Mouse (Mus musculus) brain, embryonic 18.5 days (tissue): ENCODE results near the gene Smg1.
"Not testable (repeated sequence)": the region's sequence is repeated elsewhere in the genome, so short reads cannot be mapped to it uniquely, and the experiment has no call there.

Source experiments
- DNase-seq: peaks from one replicate; pipeline ENCODE4 v3.0.0-alpha.2; 2012; ENCODE audit warnings: low read depth, low spot score

Gene Smg1

GRCm38 (mm10) chr7:118249563-118249962, 6.1 kb upstream of the Smg1 start:
- DNase-seq, result no peak

GRCm38 (mm10) chr7:118248069-118248468, 4.6 kb upstream of the Smg1 start:
- no peak for DNase-seq

DNA sequence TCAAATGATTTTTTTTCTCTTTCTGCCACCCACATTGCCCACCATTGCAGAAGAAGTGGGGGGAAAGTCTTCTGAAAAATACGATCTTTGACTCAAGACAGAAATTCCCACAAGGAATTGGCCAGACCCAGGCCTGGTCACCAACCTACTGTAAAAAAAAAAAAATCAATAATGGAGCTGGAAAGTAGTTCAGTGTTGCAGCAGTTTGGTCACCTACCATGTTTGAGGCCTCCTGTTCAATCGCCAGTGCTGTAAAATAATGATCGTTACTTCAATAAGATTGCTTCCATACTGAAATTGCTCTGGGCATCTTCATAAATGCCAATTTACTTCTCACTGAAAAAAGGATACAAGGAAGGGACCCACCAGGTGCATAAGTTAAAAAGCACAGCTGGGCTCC, 1.8 kb upstream of the Smg1 start:
- no peak for DNase-seq

GRCm38 (mm10) chr7:118242911-118243412, 508 bp downstream of the Smg1 start:
- DNase-seq, result no peak

DNA sequence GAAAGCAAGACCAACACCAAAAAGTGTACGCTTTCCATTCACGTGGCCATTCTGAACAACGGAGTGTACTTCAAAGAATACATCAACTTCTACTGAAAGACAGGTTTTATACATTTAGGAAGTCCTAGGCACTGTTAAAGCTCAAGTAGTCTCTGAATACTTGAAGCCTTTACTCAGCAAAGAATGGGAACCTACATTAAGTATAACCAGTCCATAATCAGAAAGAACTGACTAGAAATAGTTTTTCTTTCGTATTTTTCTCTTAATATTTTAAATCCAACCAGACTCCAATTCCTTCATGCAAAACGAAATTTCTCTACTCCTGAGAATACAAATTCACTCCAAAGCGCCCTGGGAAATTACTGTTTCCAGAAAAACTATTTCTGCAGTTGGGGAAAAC, 1.2 kb downstream of the Smg1 start:
- DNase-seq, result no peak

- no peak for DNase-seq
Observed at GRCm38 (mm10) chr7:118240402-118240801, 3.1 kb downstream of the Smg1 start.

GRCm38 (mm10) chr7:118239996-118240395, 3.5 kb downstream of the Smg1 start:
- no peak for DNase-seq

GRCm38 (mm10) chr7:118236949-118237348, 6.5 kb downstream of the Smg1 start:
- no peak for DNase-seq

DNA sequence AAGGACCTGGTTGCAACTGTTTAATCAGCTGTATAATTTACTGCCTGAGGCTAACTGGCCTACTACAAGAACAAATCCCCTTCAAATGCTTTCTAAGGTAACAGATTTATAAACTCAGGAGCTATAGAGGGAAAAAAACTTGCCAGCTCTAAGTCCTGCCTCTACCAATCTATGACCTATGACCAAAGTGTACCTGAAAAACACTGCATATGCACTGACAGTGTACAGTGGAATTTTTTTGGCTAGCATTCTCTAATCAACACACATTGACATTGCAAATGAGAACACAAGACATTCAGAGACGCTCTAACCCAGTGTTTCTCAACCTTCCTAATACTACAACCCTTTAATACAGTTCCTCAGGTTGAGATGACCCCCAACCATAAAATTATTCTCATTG, 9.2 kb downstream of the Smg1 start:
- no peak for DNase-seq

- no peak for DNase-seq
Observed at GRCm38 (mm10) chr7:118232613-118233012, 10.9 kb downstream of the Smg1 start.

GRCm38 (mm10) chr7:118219777-118220176, 23.7 kb downstream of the Smg1 start:
- DNase-seq, result no peak

DNA sequence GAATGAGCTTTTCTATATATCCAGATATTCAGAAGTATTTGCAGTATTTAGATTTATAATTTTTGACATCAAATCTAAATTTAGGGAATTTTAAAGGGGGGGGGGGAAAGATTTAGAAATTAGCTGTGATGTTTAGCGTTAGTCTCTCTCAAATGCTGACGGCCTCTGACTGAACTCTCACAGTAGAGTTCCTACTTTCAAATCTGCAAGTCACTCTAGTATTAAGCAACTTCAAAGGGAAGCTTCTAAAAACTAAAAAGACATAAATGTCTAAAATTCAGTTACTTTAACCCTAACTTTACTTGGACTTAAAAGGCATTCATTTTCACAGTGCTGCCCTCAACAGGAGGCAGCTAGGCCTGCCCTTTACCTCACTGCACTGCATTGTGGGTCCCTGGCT, 37.1 kb downstream of the Smg1 start:
- DNase-seq, result no peak

DNA sequence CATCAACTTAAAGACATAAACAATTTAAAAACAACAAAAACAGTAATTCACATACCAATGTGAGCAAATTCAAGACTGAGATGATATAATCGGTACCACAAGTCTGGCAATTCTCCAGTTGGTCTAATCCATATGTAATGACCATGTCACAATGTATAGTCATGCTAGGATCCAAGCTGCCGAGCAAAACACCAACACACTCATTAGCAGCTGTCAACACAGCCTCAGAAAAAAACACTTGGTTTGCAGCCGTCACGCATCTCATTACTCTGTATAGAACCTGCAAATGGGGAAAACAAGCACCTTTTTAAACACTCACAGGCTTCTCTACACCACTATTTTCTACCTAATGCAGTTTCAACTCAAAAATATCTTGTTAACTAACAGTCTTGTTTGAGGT, 47.7 kb downstream of the Smg1 start:
- DNase-seq, result no peak

GRCm38 (mm10) chr7:118185878-118186277, 57.6 kb downstream of the Smg1 start:
- DNase-seq, result no peak

DNA sequence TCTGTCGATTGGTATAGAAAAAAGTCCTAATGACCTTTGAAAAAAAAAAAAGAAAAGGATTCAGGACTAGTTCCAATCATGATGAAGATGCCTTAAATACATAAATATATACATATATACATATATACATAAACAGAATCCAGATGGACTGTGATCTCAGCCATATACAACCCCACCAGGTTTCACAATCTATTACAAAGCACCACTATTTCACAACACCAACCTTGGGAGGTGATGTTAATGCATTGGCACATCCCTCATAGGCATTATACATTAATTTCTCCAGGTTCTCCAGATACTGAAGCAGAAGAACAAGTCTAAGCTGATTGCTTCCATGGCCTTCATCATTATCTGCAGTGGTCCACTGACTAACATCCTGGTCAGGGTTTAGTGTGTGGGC, 58.9 kb downstream of the Smg1 start:
- DNase-seq, result no peak

DNA sequence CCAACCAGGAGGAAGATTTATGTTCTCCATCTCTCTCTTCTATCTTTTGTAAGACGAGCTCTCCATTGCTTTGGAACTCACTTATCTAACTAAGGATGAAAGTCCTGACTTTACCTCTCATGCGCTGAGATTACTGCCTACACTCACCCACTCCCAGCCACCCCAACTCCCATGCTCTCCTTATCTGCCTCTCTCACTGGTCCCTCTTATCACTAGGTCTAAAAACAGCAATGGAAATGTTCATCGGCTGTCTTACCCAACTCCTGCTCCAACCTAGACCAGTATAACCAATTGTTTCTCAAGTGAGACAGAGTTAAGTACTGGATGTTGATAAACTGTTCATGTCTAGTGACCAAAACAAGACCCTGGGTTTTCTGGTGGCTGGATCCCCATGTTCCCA, 62.3 kb downstream of the Smg1 start:
- no peak for DNase-seq

DNA sequence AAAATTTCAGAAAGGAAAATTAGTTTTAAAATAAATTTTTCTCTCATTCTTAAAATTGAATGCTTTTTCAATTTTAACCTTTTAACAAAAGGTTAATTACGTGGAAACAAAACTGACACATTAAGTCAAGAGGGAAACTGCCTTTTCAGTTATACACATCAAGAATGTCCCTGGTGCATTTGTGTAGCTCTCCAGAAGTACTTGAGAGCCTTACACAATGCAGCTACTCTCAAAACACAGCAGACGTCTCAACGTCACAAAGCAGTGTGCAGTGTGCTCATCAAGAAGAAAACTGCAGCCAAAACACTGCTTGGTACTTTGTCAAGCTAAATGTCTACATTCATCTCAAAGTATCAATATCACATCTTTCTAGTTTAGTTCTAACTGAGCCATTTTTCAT, 63.7 kb downstream of the Smg1 start:
- DNase-seq, result no peak

GRCm38 (mm10) chr7:118175821-118176355, 67.6 kb downstream of the Smg1 start:
- no peak for DNase-seq

DNA sequence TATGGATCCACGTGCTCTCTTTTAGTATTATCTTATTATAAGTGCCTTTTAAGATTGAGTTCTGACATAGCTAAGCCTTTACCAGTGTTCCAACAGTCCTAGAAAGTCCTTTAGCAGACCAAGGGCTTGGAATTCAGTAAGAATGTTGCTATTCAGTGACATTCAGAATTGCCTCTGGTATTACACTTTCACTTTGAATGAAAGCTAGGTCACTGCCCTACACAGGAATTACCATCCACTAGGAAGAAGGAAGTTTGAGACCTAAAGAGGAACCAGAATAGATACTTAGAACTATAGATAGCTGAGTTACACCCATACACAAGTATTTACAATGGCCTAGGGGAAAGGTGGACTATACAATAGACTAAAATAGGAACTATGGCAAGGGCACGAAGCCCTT, 73.3 kb downstream of the Smg1 start:
- DNase-seq, result not testable (repeated sequence)

GRCm38 (mm10) chr7:118163006-118163405, 80.5 kb downstream of the Smg1 start:
- DNase-seq, result no peak

DNA sequence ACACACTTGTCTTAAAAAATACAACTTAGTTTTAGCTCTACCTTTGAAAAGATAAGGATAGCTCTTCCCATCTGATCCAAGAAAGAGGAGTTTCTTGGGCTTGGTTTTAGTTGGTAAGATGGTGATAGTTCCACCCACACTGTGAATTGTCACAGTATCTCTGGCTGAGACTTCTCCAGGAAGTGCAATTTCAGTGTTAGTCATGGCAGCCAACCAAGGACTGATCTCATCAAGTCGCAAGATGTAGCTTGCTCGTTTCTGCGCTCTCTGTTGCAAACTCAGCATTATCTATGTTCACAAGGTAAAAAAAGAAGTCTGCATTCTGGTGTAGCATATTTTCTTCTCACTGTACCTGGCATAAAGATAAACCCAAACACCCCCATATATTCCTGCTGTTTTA, 83.3 kb downstream of the Smg1 start:
- DNase-seq, result no peak

DNA sequence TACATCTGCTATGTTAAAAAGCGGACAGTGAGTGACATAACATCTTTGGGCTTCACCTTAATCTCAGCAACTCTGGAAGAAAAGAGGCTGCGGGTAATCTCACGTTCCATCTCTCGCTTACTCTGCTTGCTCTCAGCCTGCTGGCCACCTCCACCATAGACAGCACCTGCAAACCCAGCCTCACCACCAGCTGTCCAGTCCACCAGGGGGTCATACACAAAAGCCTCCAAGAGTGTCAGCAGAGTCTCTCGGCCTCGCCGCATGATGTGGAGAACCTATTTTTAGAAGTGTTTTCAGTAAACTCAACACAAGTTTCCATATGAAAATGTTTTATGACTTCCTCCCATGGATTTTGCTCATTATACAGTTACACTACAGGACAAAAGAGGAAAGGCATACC, 87.0 kb downstream of the Smg1 start:
- DNase-seq, result no peak

DNA sequence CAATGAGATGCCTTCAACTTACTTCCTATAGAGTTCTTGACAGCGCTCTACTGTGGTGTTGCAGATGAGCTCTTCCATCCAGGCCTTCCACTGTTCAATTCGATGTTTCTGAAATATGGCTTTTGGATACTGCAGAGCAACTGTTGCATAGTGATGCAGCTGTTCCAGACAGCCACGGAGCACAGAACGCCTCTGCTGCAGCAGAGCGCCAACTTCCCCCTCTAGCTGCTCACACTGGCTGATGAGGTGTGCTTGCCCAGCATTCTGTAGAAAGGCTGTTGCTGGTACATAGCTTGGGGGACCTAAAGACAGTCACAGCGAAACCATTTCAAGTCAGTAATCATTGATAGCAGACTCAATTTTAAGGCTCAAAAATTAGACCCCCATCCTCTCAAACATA, 89.3 kb downstream of the Smg1 start:
- no peak for DNase-seq

DNA sequence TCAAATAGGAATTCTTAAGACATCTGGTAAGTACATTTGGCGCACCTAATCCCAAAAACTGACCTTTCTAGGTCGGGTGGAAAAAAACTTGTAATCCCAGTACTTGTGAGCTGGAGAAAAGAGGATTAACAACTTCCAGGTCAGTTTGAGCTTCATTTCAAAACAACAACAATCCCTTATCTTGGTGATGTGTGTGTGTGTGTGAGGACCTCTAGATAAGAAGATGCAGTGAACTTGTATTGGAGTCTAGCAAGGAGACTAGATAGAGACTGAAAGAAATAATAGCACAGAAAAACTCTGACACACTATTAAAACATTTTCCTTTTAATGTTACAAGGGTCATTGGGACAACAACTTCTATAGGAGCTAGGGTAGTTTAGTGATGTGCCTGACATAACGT, 99.9 kb downstream of the Smg1 start:
- DNase-seq, result no peak
